Mouse (Mus musculus): ENCODE results near the gene Gm26661. TPM values are rescaled to one million over a fixed set of nuclear protein-coding genes. Genes with fewer than 3 reads are reported as not detected.

The Gm26661 gene
- polyA plus RNA-seq, 1 experiment, result not detected

GRCm38 (mm10) chr14:7826151-7826937, 35.0 kb downstream of the Gm26661 start:
- Histone ChIP-seq H3K27me3 (ENCODE audit: control insufficient read depth, insufficient read depth, insufficient read length) (no peaks in the 10 kb centered on the region), H3K79me2 (ENCODE audit: control insufficient read depth, insufficient read depth) (peaks cover 100% of the 10 kb centered on the region), H3K4me2 (ENCODE audit: low read depth) (peak overlapping the region; percentile 73), H3ac (ENCODE audit: control insufficient read depth, insufficient read length) (no peak overlapping the region), H3K36me3 (ENCODE audit: control insufficient read depth, insufficient read depth) (no peaks in the 10 kb centered on the region), H3K4me3 (no peak overlapping the region)
- no peak for TF ChIP-seq REST (IDR thresholded peaks at IDR 0.05; ENCODE audit: insufficient read depth, insufficient read length)
- TF ChIP-seq MYOD1 (IDR thresholded peaks at IDR 0.05; ENCODE audit: control insufficient read depth in 1 of 3, insufficient read length in 2 of 3, low read depth in 2 of 3), result peak in 1 of 3 experiments; percentile 9
- peak; percentile 23 for TF ChIP-seq POLR2A (IDR thresholded peaks at IDR 0.05; ENCODE audit: insufficient read length, low read depth)
- no peak for TF ChIP-seq TCF12 (IDR thresholded peaks at IDR 0.05; ENCODE audit: insufficient read depth, poor library complexity, severe bottlenecking)
- TF ChIP-seq E2F4 (IDR thresholded peaks at IDR 0.05; ENCODE audit: insufficient read depth), result no peak

- no peak for TF ChIP-seq MAX (IDR thresholded peaks at IDR 0.05; ENCODE audit: low read depth)
- Histone ChIP-seq H3K4me2 (ENCODE audit: low read depth) (no peak overlapping the region), H3K79me2 (ENCODE audit: control insufficient read depth, insufficient read depth) (peaks cover 97% of the 10 kb centered on the region), H3K27me3 (ENCODE audit: control insufficient read depth, insufficient read depth, insufficient read length) (no peaks in the 10 kb centered on the region), H3K4me3 (no peak overlapping the region), H3ac (ENCODE audit: control insufficient read depth, insufficient read length) (no peak overlapping the region), H3K36me3 (ENCODE audit: control insufficient read depth, insufficient read depth) (no peaks in the 10 kb centered on the region)
Observed at GRCm38 (mm10) chr14:7829181-7829580, 37.8 kb downstream of the Gm26661 start.

- Histone ChIP-seq H3K27me3 (ENCODE audit: control insufficient read depth, insufficient read depth, insufficient read length) (no peaks in the 10 kb centered on the region), H3K4me2 (ENCODE audit: low read depth) (peak overlapping the region; percentile 65), H3K36me3 (ENCODE audit: control insufficient read depth, insufficient read depth) (no peaks in the 10 kb centered on the region), H3K79me2 (ENCODE audit: control insufficient read depth, insufficient read depth) (peaks cover 97% of the 10 kb centered on the region), H3K4me3 (no peak overlapping the region), H3ac (ENCODE audit: control insufficient read depth, insufficient read length) (no peak overlapping the region)
- no peak for TF ChIP-seq POLR2A (IDR thresholded peaks at IDR 0.05; ENCODE audit: insufficient read length, low read depth)
- peak in 1 of 3 experiments; percentile 45 for TF ChIP-seq MYOD1 (IDR thresholded peaks at IDR 0.05; ENCODE audit: control insufficient read depth in 1 of 3, insufficient read length in 2 of 3, low read depth in 2 of 3)
Observed at GRCm38 (mm10) chr14:7831770-7832439, 40.5 kb downstream of the Gm26661 start.

GRCm38 (mm10) chr14:7832440-7832783, 41.0 kb downstream of the Gm26661 start:
- Histone ChIP-seq H3K4me2 (ENCODE audit: low read depth) (peak overlapping the region; percentile 65), H3K27me3 (ENCODE audit: control insufficient read depth, insufficient read depth, insufficient read length) (no peaks in the 10 kb centered on the region), H3ac (ENCODE audit: control insufficient read depth, insufficient read length) (no peak overlapping the region), H3K79me2 (ENCODE audit: control insufficient read depth, insufficient read depth) (peaks cover 97% of the 10 kb centered on the region), H3K4me3 (no peak overlapping the region), H3K36me3 (ENCODE audit: control insufficient read depth, insufficient read depth) (no peaks in the 10 kb centered on the region)
- TF ChIP-seq E2F4 (IDR thresholded peaks at IDR 0.05; ENCODE audit: insufficient read depth) (no peak), POLR2A (IDR thresholded peaks at IDR 0.05; ENCODE audit: insufficient read length, low read depth) (no peak), MYOG (IDR thresholded peaks at IDR 0.05; ENCODE audit: control insufficient read depth in 1 of 3, insufficient read depth in 1 of 3, insufficient read length in 2 of 3, low read depth in 2 of 3) (no peak), CEBPB (IDR thresholded peaks at IDR 0.05; ENCODE audit: insufficient read depth, poor library complexity, severe bottlenecking) (no peak), REST (IDR thresholded peaks at IDR 0.05; ENCODE audit: insufficient read depth, insufficient read length) (no peak), SRF (IDR thresholded peaks at IDR 0.05; ENCODE audit: control insufficient read depth, insufficient read length, low read depth) (no peak), USF1 (IDR thresholded peaks at IDR 0.05; ENCODE audit: low read depth) (no peak), POLR2AphosphoS2 (IDR thresholded peaks at IDR 0.05; ENCODE audit: insufficient read length, low read depth) (no peak), MAX (IDR thresholded peaks at IDR 0.05; ENCODE audit: low read depth) (no peak), TCF3 (IDR thresholded peaks at IDR 0.05; ENCODE audit: insufficient read length, low read depth) (no peak), MYOD1 (IDR thresholded peaks at IDR 0.05; ENCODE audit: control insufficient read depth in 1 of 3, insufficient read length in 2 of 3, low read depth in 2 of 3) (no peak), TCF12 (IDR thresholded peaks at IDR 0.05; ENCODE audit: insufficient read depth, poor library complexity, severe bottlenecking) (no peak)

GRCm38 (mm10) chr14:7833458-7833857, 42.1 kb downstream of the Gm26661 start:
- H3K36me3 ChIP-seq (ENCODE audit: control insufficient read depth, insufficient read depth), result no peaks in the 10 kb centered on the region
- H3K4me2 ChIP-seq (ENCODE audit: low read depth), result peak overlapping the region; percentile 65
- H3K27me3 ChIP-seq (ENCODE audit: control insufficient read depth, insufficient read depth, insufficient read length), result no peaks in the 10 kb centered on the region
- no peak overlapping the region for H3ac ChIP-seq (ENCODE audit: control insufficient read depth, insufficient read length)
- no peak overlapping the region for H3K4me3 ChIP-seq
- peaks cover 97% of the 10 kb centered on the region for H3K79me2 ChIP-seq (ENCODE audit: control insufficient read depth, insufficient read depth)
- TF ChIP-seq REST (IDR thresholded peaks at IDR 0.05; ENCODE audit: insufficient read depth, insufficient read length) (no peak), TCF12 (IDR thresholded peaks at IDR 0.05; ENCODE audit: insufficient read depth, poor library complexity, severe bottlenecking) (no peak), POLR2A (IDR thresholded peaks at IDR 0.05; ENCODE audit: insufficient read length, low read depth) (no peak), E2F4 (IDR thresholded peaks at IDR 0.05; ENCODE audit: insufficient read depth) (no peak), CEBPB (IDR thresholded peaks at IDR 0.05; ENCODE audit: insufficient read depth, poor library complexity, severe bottlenecking) (no peak), SRF (IDR thresholded peaks at IDR 0.05; ENCODE audit: control insufficient read depth, insufficient read length, low read depth) (no peak)
